Mouse (Mus musculus) liver, embryonic 16.5 days (tissue): ENCODE measurements around the gene Rasd2. TPM values are rescaled to one million over a fixed set of nuclear protein-coding genes. Genes with fewer than 3 reads are reported as not detected.

Source experiments
- ATAC-seq: fragments of 200-750 bp; cut with Nextera tagmentation; 2 replicates; pipeline ENCODE4 v1.8.0; 2017; ENCODE audit warnings: low read depth, mild to moderate bottlenecking, moderate number of reproducible peaks, moderate library complexity
- H3K27ac ChIP-seq: fragments of 300-500 bp; sonication (generic); 2 replicates; pipeline ENCODE4 v1.5.1; 2014; ENCODE audit warnings: mild to moderate bottlenecking, low read length
- H3K27me3 ChIP-seq: fragments of 300-500 bp; sonication (generic); 2 replicates; pipeline ENCODE4 v1.6.1; 2014; ENCODE audit warnings: low read depth, low read length, mixed read lengths; ENCODE audit not compliant: control insufficient read depth, insufficient read depth
- H3K36me3 ChIP-seq: fragments of 300-500 bp; sonication (generic); 2 replicates; pipeline ENCODE4 v1.6.1; 2014; ENCODE audit warnings: mild to moderate bottlenecking; ENCODE audit not compliant: control insufficient read depth, insufficient read depth
- H3K4me1 ChIP-seq: fragments of 300-500 bp; sonication (generic); 2 replicates; pipeline ENCODE4 v1.6.1; 2014; ENCODE audit warnings: low read depth, low read length, mixed read lengths; ENCODE audit not compliant: control insufficient read depth
- H3K4me2 ChIP-seq: fragments of 300-500 bp; sonication (generic); 2 replicates; pipeline ENCODE4 v1.6.1; 2014; ENCODE audit warnings: low read depth, low read length, mixed read lengths
- H3K4me3 ChIP-seq: fragments of 300-500 bp; sonication (generic); 2 replicates; pipeline ENCODE4 v1.5.1; 2014; ENCODE audit warnings: low read depth, mild to moderate bottlenecking, low read length
- H3K9ac ChIP-seq: fragments of 300-500 bp; sonication (generic); 2 replicates; pipeline ENCODE4 v1.6.1; 2014; ENCODE audit warnings: low read depth, low read length
- H3K9me3 ChIP-seq: fragments of 300-500 bp; sonication (generic); replicated peaks from 2 replicates; pipeline ENCODE4 v1.6.1; 2016; ENCODE audit warnings: low read length; ENCODE audit not compliant: control insufficient read depth
- WGBS: fragments of 180-500 bp; shearing (Covaris S2); extraction: QIAGEN DNeasy Blood & Tissue Kit; methylation state at CpG from one replicate; pipeline ENCODE4 v1.1.7; 2014; ENCODE audit not compliant: insufficient replicate concordance; 5-methylcytosine and 5-hydroxymethylcytosine counted together
- polyA plus RNA-seq: library from polyadenylated mRNA; unstranded; fragments of >200 nt; fragmentation: Nextera tagmentation; extraction: Ambion mirVana; gene quantifications from 2 replicates; pipeline ENCODE4 v1.2.1, GENCODE M21; 2015

The Rasd2 gene
- polyA plus RNA-seq, 1 experiment from 2014 or later, result 0.11 TPM

DNA sequence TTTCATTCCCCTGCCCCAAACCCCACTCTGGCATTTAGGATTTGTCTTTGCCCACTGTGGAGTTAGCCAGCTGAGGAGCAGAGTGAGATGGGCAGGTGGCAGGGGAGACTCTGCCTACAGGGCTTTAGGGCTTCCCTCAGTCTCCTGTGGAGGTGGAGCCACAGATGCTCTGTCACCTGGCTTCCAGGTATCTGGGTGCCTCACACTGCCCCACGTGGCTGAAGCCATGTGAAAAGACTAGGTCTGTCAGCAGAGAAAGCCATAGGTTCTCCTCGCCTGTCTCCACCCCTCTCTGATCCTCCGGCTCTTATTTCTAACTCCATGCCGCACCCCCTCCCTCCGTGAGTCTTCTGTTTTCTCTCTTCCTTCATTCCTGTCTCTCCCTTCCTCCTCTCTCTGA, 2.2 kb downstream of the Rasd2 start:
- no peaks in the 10 kb centered on the region for H3K9me3 ChIP-seq
- no peak for ATAC-seq
- H3K4me2 ChIP-seq, result no peak overlapping the region

DNA sequence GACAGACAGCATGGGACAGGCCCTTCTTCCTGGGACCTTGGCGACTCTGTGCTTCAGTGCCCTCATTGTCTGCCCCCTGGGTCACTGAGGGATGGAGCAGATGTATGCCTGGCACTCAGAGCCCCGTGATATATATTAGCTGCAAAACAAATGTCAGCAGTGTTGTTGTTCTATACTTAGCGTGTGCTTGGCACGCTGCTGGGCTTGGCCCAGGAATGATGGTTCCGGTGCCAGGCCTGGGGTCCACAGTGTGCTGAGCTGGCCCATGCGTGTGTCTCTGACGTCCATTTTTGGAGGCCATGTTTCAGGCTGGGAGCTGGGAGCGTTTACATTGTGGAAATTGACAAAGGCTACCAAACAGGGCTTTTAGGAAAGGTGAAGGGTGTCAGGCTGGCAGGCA, 3.1 kb downstream of the Rasd2 start:
- Histone ChIP-seq H3K9me3 (no peaks in the 10 kb centered on the region), H3K36me3 (no peaks in the 10 kb centered on the region), H3K4me2 (no peak overlapping the region), H3K4me1 (peaks cover 7% of the 10 kb centered on the region), H3K4me3 (no peak overlapping the region), H3K27ac (no peak overlapping the region), H3K27me3 (peaks cover 51% of the 10 kb centered on the region), H3K9ac (no peak overlapping the region)
- no peak for ATAC-seq
- 68% methylated on average over 8 of the region's 8 CpGs for WGBS

More for the DNA sequence above, 2.2 kb downstream of the Rasd2 start:
- 23% methylated on average over 5 of the region's 5 CpGs for WGBS
- H3K9ac ChIP-seq, result no peak overlapping the region
- peaks cover 56% of the 10 kb centered on the region for H3K27me3 ChIP-seq
- H3K4me1 ChIP-seq, result peaks cover 7% of the 10 kb centered on the region
- H3K27ac ChIP-seq, result no peak overlapping the region
- H3K4me3 ChIP-seq, result no peak overlapping the region
- no peaks in the 10 kb centered on the region for H3K36me3 ChIP-seq

DNA sequence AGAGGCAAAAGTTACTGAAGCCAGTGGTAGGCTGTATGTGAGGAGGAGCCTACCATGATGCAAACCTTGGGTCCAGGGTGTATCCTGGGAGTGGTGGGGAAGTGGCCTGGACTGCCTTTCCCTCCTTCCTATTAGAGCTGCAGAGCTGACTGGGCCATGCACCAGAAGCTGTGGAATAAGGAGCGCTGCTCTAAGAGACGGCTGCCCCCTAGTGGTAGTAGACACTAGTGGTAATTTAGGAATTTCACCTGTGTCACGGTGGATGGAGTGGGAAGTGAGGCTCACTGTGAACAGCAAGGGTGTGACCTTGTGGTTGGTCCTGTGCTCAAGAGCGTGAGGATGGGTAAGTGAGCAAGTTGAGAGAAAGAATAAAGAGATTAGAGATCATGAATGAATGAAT, 4.2 kb downstream of the Rasd2 start:
- H3K4me1 ChIP-seq, result peaks cover 7% of the 10 kb centered on the region
- H3K27ac ChIP-seq, result no peak overlapping the region
- ATAC-seq, result no peak
- H3K9ac ChIP-seq, result no peak overlapping the region
- peaks cover 40% of the 10 kb centered on the region for H3K27me3 ChIP-seq
- H3K4me2 ChIP-seq, result no peak overlapping the region
- no peaks in the 10 kb centered on the region for H3K36me3 ChIP-seq
- no peak overlapping the region for H3K4me3 ChIP-seq
- WGBS, result 3% methylated on average over 4 of the region's 4 CpGs
- no peaks in the 10 kb centered on the region for H3K9me3 ChIP-seq

DNA sequence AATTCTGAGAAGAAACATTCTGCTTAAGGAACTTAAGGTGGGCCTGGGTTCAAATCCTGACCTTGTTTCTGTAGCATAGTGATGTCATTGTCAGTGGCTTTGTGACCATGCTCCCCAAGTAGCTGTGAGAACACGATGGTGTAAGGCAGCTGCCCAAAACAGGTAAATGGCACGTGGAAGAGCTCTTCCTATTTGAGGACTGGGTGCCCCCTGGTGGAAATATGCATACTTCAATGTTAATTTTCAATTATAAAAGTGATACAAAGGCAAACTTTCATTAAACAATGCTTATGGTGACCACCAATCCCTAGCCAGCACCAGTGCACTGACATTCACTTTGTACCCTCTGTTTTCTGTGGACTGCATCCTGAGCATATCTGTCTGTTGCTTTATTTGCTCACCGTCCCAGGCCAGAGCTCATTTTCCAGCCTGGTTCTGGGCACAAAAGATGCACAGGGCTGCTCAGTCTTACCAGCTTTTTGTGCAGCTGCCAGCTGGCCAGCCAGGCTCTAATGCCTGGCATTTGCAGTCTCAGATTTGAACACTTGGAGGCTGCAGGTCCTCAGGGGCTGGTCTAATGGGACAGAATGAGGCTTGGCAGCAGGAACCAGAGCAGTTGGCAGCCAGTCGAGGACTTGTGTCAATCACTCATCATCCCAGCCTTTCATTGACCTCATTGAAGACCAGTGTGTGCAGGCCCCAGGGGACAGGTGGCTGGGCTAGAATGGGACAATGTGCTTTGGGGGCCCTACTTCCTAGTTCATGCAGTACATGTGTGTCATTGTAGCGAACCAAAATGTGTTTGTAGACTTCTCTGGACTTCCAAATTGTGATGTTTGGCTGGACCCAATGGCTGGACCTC, 6.4 kb downstream of the Rasd2 start:
- Histone ChIP-seq H3K9me3 (no peaks in the 10 kb centered on the region), H3K27me3 (peaks cover 19% of the 10 kb centered on the region), H3K4me3 (no peak overlapping the region), H3K4me1 (no peaks in the 10 kb centered on the region), H3K36me3 (no peaks in the 10 kb centered on the region), H3K27ac (no peak overlapping the region), H3K4me2 (no peak overlapping the region), H3K9ac (no peak overlapping the region)
- no peak for ATAC-seq
- WGBS, result 45% methylated on average over 5 of the region's 5 CpGs

DNA sequence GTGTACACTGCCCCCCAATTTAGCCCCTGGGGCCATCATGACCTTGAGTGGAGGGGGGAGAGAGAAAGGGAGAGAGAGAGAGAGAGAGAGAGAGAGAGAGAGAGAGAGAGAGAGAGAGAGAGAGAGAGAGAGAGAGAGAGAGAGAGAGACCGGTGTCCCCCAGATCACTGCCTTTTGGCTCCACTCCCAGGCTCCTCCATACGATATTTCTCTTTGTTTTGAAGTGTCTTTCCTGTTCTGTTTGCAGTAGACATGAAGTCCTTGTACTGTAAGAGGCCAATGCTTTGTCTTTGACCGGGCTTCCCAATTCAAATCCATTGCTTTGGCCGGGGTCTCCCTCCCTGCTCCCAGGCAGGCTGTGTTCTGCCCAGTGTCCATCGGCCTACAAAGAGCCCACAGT, 8.9 kb downstream of the Rasd2 start:
- no peaks in the 10 kb centered on the region for H3K27me3 ChIP-seq
- no peak overlapping the region for H3K27ac ChIP-seq
- ATAC-seq, result no peak
- H3K4me1 ChIP-seq, result no peaks in the 10 kb centered on the region
- H3K9me3 ChIP-seq, result no peaks in the 10 kb centered on the region
- no peak overlapping the region for H3K4me3 ChIP-seq
- WGBS, result 57% methylated on average over 5 of the region's 5 CpGs
- no peak overlapping the region for H3K4me2 ChIP-seq
- H3K9ac ChIP-seq, result no peak overlapping the region
- no peaks in the 10 kb centered on the region for H3K36me3 ChIP-seq

DNA sequence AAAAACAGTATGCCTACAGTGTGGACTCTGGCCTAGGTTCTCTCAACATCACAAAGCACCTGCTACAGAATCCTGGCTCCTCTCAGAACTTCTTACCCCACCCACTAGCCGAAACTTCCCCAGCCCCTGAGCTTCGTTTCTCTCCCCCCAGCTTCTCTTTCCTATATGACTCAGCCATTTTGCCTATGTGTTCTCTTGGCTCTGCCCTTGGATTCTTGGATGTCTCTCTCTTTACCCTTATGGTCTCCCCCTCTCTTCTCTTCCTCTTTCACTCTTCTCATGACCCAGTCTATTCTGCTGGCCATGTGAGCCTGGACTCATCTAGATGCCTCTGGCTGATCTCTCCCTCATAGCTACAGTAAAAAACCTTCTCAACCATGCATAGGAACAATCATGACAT, 13.0 kb downstream of the Rasd2 start:
- Histone ChIP-seq H3K9me3 (no peaks in the 10 kb centered on the region), H3K27ac (no peak overlapping the region), H3K9ac (no peak overlapping the region), H3K4me1 (no peaks in the 10 kb centered on the region), H3K27me3 (no peaks in the 10 kb centered on the region), H3K4me2 (no peak overlapping the region), H3K4me3 (no peak overlapping the region), H3K36me3 (no peaks in the 10 kb centered on the region)
- ATAC-seq, result no peak
- WGBS, result 29% methylated on average over 2 of the region's 2 CpGs

DNA sequence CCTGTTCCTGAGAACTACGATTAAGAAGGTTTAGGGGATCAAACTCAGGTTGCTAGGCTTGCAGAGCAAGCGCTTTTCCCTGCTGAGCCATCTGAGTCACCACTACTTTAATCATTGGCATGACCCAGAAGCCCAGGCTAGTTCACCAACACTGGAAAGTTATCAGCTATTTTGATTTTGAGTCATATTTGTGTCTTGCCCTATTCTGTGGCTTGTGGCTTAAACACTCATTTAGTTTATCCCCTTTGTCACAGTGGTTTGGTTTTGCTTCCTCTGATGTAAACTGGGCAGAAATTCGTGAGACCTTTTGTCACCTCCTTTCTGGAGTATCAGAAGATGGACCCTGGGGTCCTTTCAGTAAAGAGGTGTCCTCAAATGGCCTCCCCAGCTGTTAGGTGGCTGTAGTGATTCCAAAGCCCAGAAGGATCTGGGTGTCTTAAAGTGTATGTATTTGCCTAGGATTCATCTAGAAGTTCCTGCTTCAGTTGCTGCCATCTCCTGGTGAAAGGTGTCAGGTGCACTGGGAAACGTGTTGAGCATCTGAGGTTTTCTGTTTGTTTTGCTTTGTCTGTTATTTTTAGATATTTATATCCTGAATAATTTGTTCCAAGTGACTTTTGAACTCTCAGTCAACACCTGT, 20.3 kb downstream of the Rasd2 start:
- H3K27ac ChIP-seq, result no peak overlapping the region
- no peaks in the 10 kb centered on the region for H3K9me3 ChIP-seq
- H3K9ac ChIP-seq, result no peak overlapping the region
- H3K4me2 ChIP-seq, result no peak overlapping the region
- H3K27me3 ChIP-seq, result no peaks in the 10 kb centered on the region
- WGBS, result 40% methylated on average over 4 of the region's 4 CpGs
- no peaks in the 10 kb centered on the region for H3K36me3 ChIP-seq
- ATAC-seq, result no peak
- H3K4me3 ChIP-seq, result no peak overlapping the region
- no peaks in the 10 kb centered on the region for H3K4me1 ChIP-seq

DNA sequence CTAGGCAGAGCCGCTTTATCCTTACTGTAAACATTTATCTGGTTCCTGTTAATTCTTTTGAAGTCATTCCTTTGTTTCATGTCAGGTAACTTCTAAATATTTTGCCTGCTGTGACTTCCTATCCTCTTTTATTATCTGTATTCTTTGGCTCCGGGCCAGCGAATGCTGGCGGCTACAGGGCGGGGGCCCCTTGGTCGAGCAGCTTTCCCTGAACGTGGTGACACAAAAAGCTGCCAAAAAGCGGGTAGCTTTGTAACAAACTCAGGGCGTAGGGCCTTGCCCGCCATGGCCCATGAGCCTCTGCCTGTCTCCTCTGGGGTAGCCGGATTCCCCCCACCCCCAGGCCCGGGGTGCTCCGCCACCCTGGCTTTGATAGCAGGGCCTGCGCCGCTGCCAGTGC, 33.6 kb downstream of the Rasd2 start:
- no peak overlapping the region for H3K27ac ChIP-seq
- no peaks in the 10 kb centered on the region for H3K4me1 ChIP-seq
- H3K36me3 ChIP-seq, result no peaks in the 10 kb centered on the region
- peaks cover 2% of the 10 kb centered on the region; the same call in 1 of the 2 replicates for H3K9me3 ChIP-seq
- no peak overlapping the region for H3K9ac ChIP-seq
- no peaks in the 10 kb centered on the region for H3K27me3 ChIP-seq
- WGBS, result 79% methylated on average over 15 of the region's 15 CpGs
- ATAC-seq, result no peak
- H3K4me3 ChIP-seq, result no peak overlapping the region
- H3K4me2 ChIP-seq, result no peak overlapping the region

DNA sequence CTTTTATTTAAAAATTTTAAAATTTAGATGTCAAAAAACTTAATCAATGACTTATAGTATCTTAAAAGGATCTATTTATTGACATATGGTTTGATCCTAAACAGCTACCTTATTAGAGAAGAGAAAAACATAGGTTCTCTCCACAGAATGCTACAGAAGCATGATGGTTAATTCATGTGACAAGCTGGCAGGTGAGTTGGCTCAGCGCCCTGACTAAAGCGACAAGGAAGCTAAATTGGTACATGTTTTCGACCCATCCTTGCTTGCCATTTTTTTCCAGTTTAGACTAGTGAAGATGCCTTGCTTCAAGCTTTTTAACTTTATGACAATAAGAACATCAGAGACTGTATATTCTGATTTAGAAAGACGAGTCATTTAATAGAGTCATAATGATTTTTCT, 35.4 kb downstream of the Rasd2 start:
- Histone ChIP-seq H3K36me3 (no peaks in the 10 kb centered on the region), H3K4me2 (no peak overlapping the region), H3K4me3 (no peak overlapping the region), H3K9me3 (peaks cover 2% of the 10 kb centered on the region; the same call in 1 of the 2 replicates), H3K4me1 (no peaks in the 10 kb centered on the region), H3K27ac (no peak overlapping the region), H3K9ac (no peak overlapping the region), H3K27me3 (no peaks in the 10 kb centered on the region)
- no peak for ATAC-seq
- 75% methylated on average over 4 of the region's 4 CpGs for WGBS
